Mouse (Mus musculus): ENCODE results near the gene Btbd1.
A peak's percentile ranks its signal among the peaks of the same experiment; 100 is the strongest.

Btbd1 gene

DNA sequence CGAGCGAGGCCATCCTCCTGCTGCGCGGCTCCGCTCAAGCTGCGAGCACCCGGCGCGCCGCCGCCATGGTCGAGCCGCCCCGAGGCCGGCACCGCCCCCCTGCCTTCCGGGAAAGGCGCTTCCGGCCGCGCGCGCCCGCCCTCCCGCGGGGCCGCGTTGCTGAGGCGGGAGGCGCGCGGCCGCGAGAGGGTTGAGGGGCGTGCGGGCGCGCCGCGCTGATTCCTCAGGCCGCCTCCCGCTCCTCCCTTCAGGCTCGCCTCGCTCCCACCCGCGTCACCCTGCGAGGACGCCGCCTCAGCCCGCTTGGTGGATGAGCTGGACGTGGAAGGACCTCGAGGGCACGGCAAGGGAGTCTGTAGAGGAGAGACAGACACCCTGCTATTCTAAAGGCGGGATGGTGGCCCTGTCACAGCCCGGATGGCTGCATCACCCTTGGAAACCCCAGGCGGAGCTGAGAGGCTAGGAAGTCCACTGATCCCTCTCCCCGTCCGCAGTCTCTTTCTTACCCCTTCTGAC, at the start of gene Btbd1:
Btbd1 (minus strand) TSS at position 53 of the 516 bp plus-strand sequence.
- H3K9me3 ChIP-seq (ENCODE audit: low read length), result no peaks in the 10 kb centered on the region
- 0 out of 2 replicates have a peak, but pooled peaks cover 2% of the 10 kb centered on the region for H3K27me3 ChIP-seq (ENCODE audit: insufficient read depth, low read length)
- H3K4me1 ChIP-seq (replicated peaks; ENCODE audit: low read depth, low read length), result peaks cover 32% of the 10 kb centered on the region
- peak within 1 kb of the TSS; percentile 85 for H3K4me3 ChIP-seq (replicated peaks; ENCODE audit: low read length)
- peaks cover 6% of the 10 kb centered on the region; the same call in 1 of the 2 replicates for H3K36me3 ChIP-seq (ENCODE audit: insufficient read depth, low read length)
- TF ChIP-seq POU5F1 (IDR thresholded peaks at IDR 0.05; ENCODE audit: borderline replicate concordance, low read length), result no peak
- no peak for TF ChIP-seq CTCF (conservative IDR thresholded peaks at IDR 0.05; ENCODE audit: low read length)
- no peak for TF ChIP-seq NANOG (IDR thresholded peaks at IDR 0.05; ENCODE audit: borderline replicate concordance, low read length)

DNA sequence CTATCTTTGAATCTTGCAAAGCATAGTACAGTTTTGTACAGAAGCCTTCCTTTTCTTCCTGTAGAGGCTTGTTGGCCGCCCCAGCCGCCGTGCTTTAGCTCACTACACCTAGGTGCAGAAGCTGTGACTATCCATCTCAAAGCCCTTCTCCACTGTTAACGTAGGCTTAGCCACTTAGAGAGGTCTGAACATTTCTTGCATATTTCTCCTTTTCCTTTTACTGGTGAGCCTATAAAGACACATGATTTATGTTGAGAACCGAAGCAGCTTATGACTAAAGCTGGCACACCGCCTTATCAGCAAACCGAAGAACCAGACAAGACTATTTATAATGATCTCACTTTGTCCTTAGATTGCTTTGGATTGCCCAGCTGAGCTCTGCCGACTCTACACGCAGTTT, 46.1 kb upstream of the Btbd1 start:
- no peak for TF ChIP-seq NANOG (IDR thresholded peaks at IDR 0.05; ENCODE audit: borderline replicate concordance, low read length)
- TF ChIP-seq POU5F1 (IDR thresholded peaks at IDR 0.05; ENCODE audit: borderline replicate concordance, low read length), result no peak
- no peak for TF ChIP-seq CTCF (conservative IDR thresholded peaks at IDR 0.05; ENCODE audit: low read length)
- Histone ChIP-seq H3K9me3 (ENCODE audit: low read length) (no peaks in the 10 kb centered on the region), H3K4me1 (replicated peaks; ENCODE audit: low read depth, low read length) (peaks cover 15% of the 10 kb centered on the region), H3K27me3 (ENCODE audit: insufficient read depth, low read length) (peaks cover 2% of the 10 kb centered on the region; the same call in 1 of the 2 replicates), H3K4me3 (replicated peaks; ENCODE audit: low read length) (no peak overlapping the region), H3K36me3 (ENCODE audit: insufficient read depth, low read length) (no peaks in the 10 kb centered on the region)

GRCm38 (mm10) chr7:81874636-81875035, 45.4 kb upstream of the Btbd1 start:
- no peak overlapping the region for H3K4me3 ChIP-seq (replicated peaks; ENCODE audit: low read length)
- no peaks in the 10 kb centered on the region for H3K9me3 ChIP-seq (ENCODE audit: low read length)
- TF ChIP-seq CTCF (conservative IDR thresholded peaks at IDR 0.05; ENCODE audit: low read length) (no peak), NANOG (IDR thresholded peaks at IDR 0.05; ENCODE audit: borderline replicate concordance, low read length) (no peak), POU5F1 (IDR thresholded peaks at IDR 0.05; ENCODE audit: borderline replicate concordance, low read length) (no peak)
- no peaks in the 10 kb centered on the region for H3K36me3 ChIP-seq (ENCODE audit: insufficient read depth, low read length)
- peaks cover 9% of the 10 kb centered on the region for H3K27me3 ChIP-seq (ENCODE audit: insufficient read depth, low read length)
- peaks cover 18% of the 10 kb centered on the region for H3K4me1 ChIP-seq (replicated peaks; ENCODE audit: low read depth, low read length)

- Histone ChIP-seq H3K4me1 (replicated peaks; ENCODE audit: low read depth, low read length) (peaks cover 20% of the 10 kb centered on the region), H3K36me3 (ENCODE audit: insufficient read depth, low read length) (no peaks in the 10 kb centered on the region)
- no peak for TF ChIP-seq CTCF (conservative IDR thresholded peaks at IDR 0.05; ENCODE audit: low read length)
- TF ChIP-seq NANOG (IDR thresholded peaks at IDR 0.05; ENCODE audit: borderline replicate concordance, low read length), result no peak
- no peak for TF ChIP-seq POU5F1 (IDR thresholded peaks at IDR 0.05; ENCODE audit: borderline replicate concordance, low read length)
Measured at GRCm38 (mm10) chr7:81873807-81874206, 44.6 kb upstream of the Btbd1 start.

GRCm38 (mm10) chr7:81872493-81873013, 43.3 kb upstream of the Btbd1 start:
- Histone ChIP-seq H3K36me3 (ENCODE audit: insufficient read depth, low read length) (no peaks in the 10 kb centered on the region), H3K4me3 (replicated peaks; ENCODE audit: low read length) (no peak overlapping the region)
- no peak for TF ChIP-seq POU5F1 (IDR thresholded peaks at IDR 0.05; ENCODE audit: borderline replicate concordance, low read length)
- TF ChIP-seq CTCF (conservative IDR thresholded peaks at IDR 0.05; ENCODE audit: low read length), result no peak
- TF ChIP-seq NANOG (IDR thresholded peaks at IDR 0.05; ENCODE audit: borderline replicate concordance, low read length), result no peak

More at GRCm38 (mm10) chr7:81873807-81874206, 44.6 kb upstream of the Btbd1 start:
- no peaks in the 10 kb centered on the region for H3K9me3 ChIP-seq (ENCODE audit: low read length)
- peaks cover 13% of the 10 kb centered on the region for H3K27me3 ChIP-seq (ENCODE audit: insufficient read depth, low read length)
- no peak overlapping the region for H3K4me3 ChIP-seq (replicated peaks; ENCODE audit: low read length)

DNA sequence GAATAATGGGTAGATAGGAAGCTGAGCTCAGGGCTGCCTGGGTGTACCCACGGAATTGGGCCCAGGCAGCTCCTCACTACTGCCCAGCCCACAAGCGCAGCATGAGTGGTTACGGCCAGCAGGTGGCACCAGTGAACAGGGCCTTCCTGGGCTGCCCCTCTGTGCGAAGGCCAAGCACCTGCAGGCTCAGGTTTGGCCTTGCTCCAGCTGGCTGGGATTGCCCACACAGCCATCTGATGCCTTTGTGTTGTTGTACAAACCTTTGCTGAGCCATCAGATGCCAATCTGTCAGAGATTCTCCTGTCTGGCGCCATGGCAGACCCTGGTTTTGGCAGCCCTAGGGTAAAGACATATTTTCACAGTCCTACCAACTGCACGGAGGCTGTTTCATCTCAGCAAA, 38.9 kb upstream of the Btbd1 start:
- TF ChIP-seq NANOG (IDR thresholded peaks at IDR 0.05; ENCODE audit: borderline replicate concordance, low read length), result no peak
- TF ChIP-seq CTCF (conservative IDR thresholded peaks at IDR 0.05; ENCODE audit: low read length), result peak; percentile 78
- H3K36me3 ChIP-seq (ENCODE audit: insufficient read depth, low read length), result no peaks in the 10 kb centered on the region
- peak overlapping the region; percentile 39; the same call in 1 of the 2 replicates for H3K4me3 ChIP-seq (replicated peaks; ENCODE audit: low read length)

More at GRCm38 (mm10) chr7:81872493-81873013, 43.3 kb upstream of the Btbd1 start:
- H3K4me1 ChIP-seq (replicated peaks; ENCODE audit: low read depth, low read length), result peaks cover 32% of the 10 kb centered on the region
- H3K27me3 ChIP-seq (ENCODE audit: insufficient read depth, low read length), result peaks cover 11% of the 10 kb centered on the region
- H3K9me3 ChIP-seq (ENCODE audit: low read length), result no peaks in the 10 kb centered on the region

DNA sequence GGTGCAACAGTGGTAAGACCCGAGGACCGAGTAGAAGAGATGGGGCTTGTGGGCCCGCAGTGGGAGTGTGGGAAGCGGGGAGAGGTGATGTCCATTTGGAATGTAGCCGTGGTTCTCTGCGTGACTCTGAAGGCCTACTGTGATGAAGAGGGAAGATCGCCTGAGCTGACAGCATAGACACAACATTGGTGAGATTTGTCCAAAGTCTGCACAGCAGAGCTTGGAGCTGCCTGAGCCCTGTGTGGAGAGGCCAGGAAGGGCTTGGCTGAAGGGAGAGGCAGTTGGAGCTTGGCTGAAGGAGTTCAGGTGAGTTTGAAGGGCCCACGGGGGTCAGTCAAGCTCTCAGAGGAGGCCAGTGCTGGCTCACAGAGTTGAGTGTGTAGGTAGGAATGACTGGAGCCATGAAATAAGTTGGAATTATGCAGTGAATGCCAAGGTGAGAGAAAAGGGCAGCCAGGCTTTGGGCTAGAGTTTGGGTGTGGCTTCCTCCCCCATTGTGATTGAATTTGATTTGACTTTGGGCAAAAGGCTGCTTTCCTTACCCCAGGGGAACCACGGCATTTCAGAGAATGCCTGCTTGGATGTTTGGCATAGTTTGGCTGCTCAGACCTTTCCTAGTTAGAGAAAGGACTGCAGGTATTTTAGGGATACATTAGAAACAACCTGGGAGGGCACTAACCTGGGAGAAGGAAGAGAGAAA, 38.1 kb upstream of the Btbd1 start:
- Histone ChIP-seq H3K27me3 (ENCODE audit: insufficient read depth, low read length) (peaks cover 29% of the 10 kb centered on the region), H3K9me3 (ENCODE audit: low read length) (no peaks in the 10 kb centered on the region), H3K36me3 (ENCODE audit: insufficient read depth, low read length) (no peaks in the 10 kb centered on the region), H3K4me1 (replicated peaks; ENCODE audit: low read depth, low read length) (peaks cover 54% of the 10 kb centered on the region), H3K4me3 (replicated peaks; ENCODE audit: low read length) (peak overlapping the region; percentile 39)
- TF ChIP-seq CTCF (conservative IDR thresholded peaks at IDR 0.05; ENCODE audit: low read length) (no peak), NANOG (IDR thresholded peaks at IDR 0.05; ENCODE audit: borderline replicate concordance, low read length) (no peak), POU5F1 (IDR thresholded peaks at IDR 0.05; ENCODE audit: borderline replicate concordance, low read length) (no peak)

More for the DNA sequence above, 38.9 kb upstream of the Btbd1 start:
- peaks cover 22% of the 10 kb centered on the region for H3K27me3 ChIP-seq (ENCODE audit: insufficient read depth, low read length)
- H3K9me3 ChIP-seq (ENCODE audit: low read length), result no peaks in the 10 kb centered on the region
- peaks cover 54% of the 10 kb centered on the region for H3K4me1 ChIP-seq (replicated peaks; ENCODE audit: low read depth, low read length)

DNA sequence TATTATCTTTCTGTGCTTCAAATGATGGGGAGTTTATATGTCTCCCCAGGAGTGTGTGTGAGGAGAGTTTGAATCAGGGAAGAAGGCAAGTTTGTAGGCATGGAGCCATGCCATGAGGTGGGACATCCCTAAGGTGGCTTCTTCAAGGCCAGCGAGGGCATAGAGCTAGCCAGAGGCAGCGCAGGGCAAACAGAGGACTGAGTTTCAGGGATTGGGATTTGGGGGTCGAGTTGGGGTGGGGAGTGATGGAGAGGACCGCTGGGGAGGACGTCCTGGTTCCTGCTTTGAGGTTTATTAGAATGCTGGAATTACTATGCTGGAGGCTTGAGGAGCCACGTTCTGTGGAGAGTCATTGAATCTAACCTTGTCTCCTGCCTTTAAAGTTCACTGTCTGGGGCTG, 36.7 kb upstream of the Btbd1 start:
- Histone ChIP-seq H3K36me3 (ENCODE audit: insufficient read depth, low read length) (no peaks in the 10 kb centered on the region), H3K9me3 (ENCODE audit: low read length) (no peaks in the 10 kb centered on the region), H3K4me1 (replicated peaks; ENCODE audit: low read depth, low read length) (peaks cover 46% of the 10 kb centered on the region), H3K27me3 (ENCODE audit: insufficient read depth, low read length) (peaks cover 44% of the 10 kb centered on the region), H3K4me3 (replicated peaks; ENCODE audit: low read length) (no peak overlapping the region)
- TF ChIP-seq POU5F1 (IDR thresholded peaks at IDR 0.05; ENCODE audit: borderline replicate concordance, low read length), result no peak
- no peak for TF ChIP-seq NANOG (IDR thresholded peaks at IDR 0.05; ENCODE audit: borderline replicate concordance, low read length)
- no peak for TF ChIP-seq CTCF (conservative IDR thresholded peaks at IDR 0.05; ENCODE audit: low read length)
